Mouse (Mus musculus) lung, postnatal 0 days (tissue): ENCODE measurements around the gene Itgb5. TPM values are rescaled to one million over a fixed set of nuclear protein-coding genes. Genes with fewer than 3 reads are reported as not detected.
A peak's percentile ranks its signal among the peaks of the same experiment; 100 is the strongest.

Experiments
- ATAC-seq: fragments of 200-750 bp; cut with Nextera tagmentation; 2 replicates; pipeline ENCODE4 v1.8.0; 2017; ENCODE audit warnings: moderate library complexity
- DNase-seq: peaks from one replicate; pipeline ENCODE4 v3.0.0-alpha.2; 2016; ENCODE audit warnings: low spot score
- H3K27ac ChIP-seq: fragments of 300-500 bp; sonication (generic); 2 replicates; pipeline ENCODE4 v1.5.1; 2014; ENCODE audit warnings: antibody characterized with exemption, mild to moderate bottlenecking, low read length, mixed read lengths
- H3K27me3 ChIP-seq: fragments of 300-500 bp; sonication (generic); replicated peaks from 2 replicates; pipeline ENCODE4 v1.6.1; 2014; ENCODE audit warnings: low read length, mixed read lengths; ENCODE audit not compliant: insufficient read depth
- H3K36me3 ChIP-seq: fragments of 300-500 bp; sonication (generic); 2 replicates; pipeline ENCODE4 v1.6.1; 2014; ENCODE audit warnings: low read length, mixed read lengths; ENCODE audit not compliant: insufficient read depth
- H3K4me1 ChIP-seq: fragments of 300-500 bp; sonication (generic); 2 replicates; pipeline ENCODE4 v1.6.1; 2014; ENCODE audit warnings: antibody characterized with exemption, low read depth, low read length, mixed read lengths; ENCODE audit not compliant: insufficient read depth
- H3K4me2 ChIP-seq: fragments of 300-500 bp; sonication (generic); replicated peaks from 2 replicates; pipeline ENCODE4 v1.6.1; 2014; ENCODE audit warnings: low read depth, mild to moderate bottlenecking, low read length, moderate library complexity, mixed read lengths
- H3K4me3 ChIP-seq: fragments of 300-500 bp; sonication (generic); 2 replicates; pipeline ENCODE4 v1.5.1; 2014; ENCODE audit warnings: low read depth, low read length
- H3K9ac ChIP-seq: fragments of 300-500 bp; sonication (generic); replicated peaks from 2 replicates; pipeline ENCODE4 v1.6.1; 2014; ENCODE audit warnings: low read depth, mild to moderate bottlenecking
- H3K9me3 ChIP-seq: fragments of 300-500 bp; sonication (generic); 2 replicates; pipeline ENCODE4 v1.6.1; 2016; ENCODE audit warnings: low read length, mixed read lengths
- CTCF ChIP-seq: IDR thresholded peaks from 2 replicates; pipeline ENCODE4 v1.5.1; 2016; ENCODE audit warnings: antibody characterized with exemption, mild to moderate bottlenecking
- EP300 ChIP-seq: IDR thresholded peaks from 2 replicates; pipeline ENCODE4 v1.6.1; 2016; ENCODE audit warnings: antibody characterized with exemption, mild to moderate bottlenecking, control low read depth
- whole genome bisulfite sequencing: fragments of 180-500 bp; shearing (Covaris S2); extraction: QIAGEN DNeasy Blood & Tissue Kit; methylation state at CpG from one replicate; pipeline ENCODE4 v1.1.7; 2014; 5-methylcytosine and 5-hydroxymethylcytosine counted together
- polyA plus RNA-seq: library from polyadenylated mRNA; unstranded; fragments of >200 nt; fragmentation: Nextera tagmentation; extraction: Ambion mirVana; gene quantifications from 2 replicates; pipeline ENCODE4 v1.2.1, GENCODE M21; 2015

Gene Itgb5
- polyA plus RNA-seq, 1 experiment from 2014 or later: 34.5 TPM

DNA sequence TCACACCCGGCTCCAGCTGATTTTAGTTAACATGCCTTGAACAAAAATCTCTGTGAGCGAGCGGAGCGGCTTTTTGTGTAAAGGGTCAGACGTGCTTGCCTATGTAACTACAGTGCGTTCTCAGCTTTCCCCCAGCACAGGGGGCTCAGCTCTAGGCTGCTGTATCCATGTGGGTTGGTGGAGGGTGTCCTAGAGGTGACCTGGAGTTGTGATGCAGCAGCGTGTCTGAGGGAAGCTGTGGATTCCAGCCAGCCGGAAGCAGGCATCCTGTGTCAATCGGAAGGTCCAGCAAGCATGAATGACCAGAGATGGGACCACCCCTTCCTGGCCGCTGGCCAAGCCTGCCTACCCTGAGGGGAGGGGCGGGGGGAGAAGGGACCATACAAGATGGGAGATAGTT is 112.9 kb downstream of the Itgb5 start:
- Histone ChIP-seq H3K36me3 (no peaks in the 10 kb centered on the region), H3K9me3 (no peaks in the 10 kb centered on the region), H3K27me3 (no peaks in the 10 kb centered on the region), H3K4me3 (no peak overlapping the region), H3K9ac (no peak overlapping the region), H3K27ac (no peak overlapping the region), H3K4me1 (no peaks in the 10 kb centered on the region; the same call in 1 of the 2 replicates), H3K4me2 (no peak overlapping the region)
- 39% methylated on average over 11 of the region's 11 CpGs for WGBS
- peak; percentile 10; the same call in 1 of the 2 replicates for ATAC-seq
- DNase-seq: peak; percentile 47
- TF ChIP-seq EP300 (no peak), CTCF (no peak)

DNA sequence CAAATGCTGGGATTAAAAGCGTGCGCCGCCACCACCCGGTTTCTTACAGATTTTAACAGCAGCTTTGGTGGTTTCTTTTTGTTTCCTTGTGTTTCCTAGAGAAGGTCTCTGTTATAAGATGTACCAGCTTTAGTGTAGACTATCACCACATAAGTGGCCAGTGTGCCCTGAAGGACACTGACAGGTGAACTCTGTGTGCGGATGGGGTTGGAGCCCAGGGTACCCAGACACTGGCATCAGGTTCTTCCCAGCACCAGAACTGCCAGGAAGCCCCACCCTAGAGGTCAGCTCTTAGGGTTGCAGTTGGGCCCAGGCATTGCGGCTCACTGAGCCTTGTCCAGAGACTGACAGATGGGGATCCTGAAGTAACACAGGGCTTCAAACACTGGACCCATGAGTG is 113.9 kb downstream of the Itgb5 start:
- no peak for DNase-seq
- Histone ChIP-seq H3K27me3 (no peaks in the 10 kb centered on the region), H3K4me3 (no peak overlapping the region), H3K9ac (no peak overlapping the region), H3K36me3 (no peaks in the 10 kb centered on the region; the same call in 1 of the 2 replicates), H3K4me2 (no peak overlapping the region), H3K4me1 (no peaks in the 10 kb centered on the region; the same call in 1 of the 2 replicates), H3K9me3 (no peaks in the 10 kb centered on the region), H3K27ac (no peak overlapping the region)
- TF ChIP-seq EP300 (no peak), CTCF (no peak)
- no peak for ATAC-seq
- 96% methylated on average over 6 of the region's 6 CpGs for WGBS

DNA sequence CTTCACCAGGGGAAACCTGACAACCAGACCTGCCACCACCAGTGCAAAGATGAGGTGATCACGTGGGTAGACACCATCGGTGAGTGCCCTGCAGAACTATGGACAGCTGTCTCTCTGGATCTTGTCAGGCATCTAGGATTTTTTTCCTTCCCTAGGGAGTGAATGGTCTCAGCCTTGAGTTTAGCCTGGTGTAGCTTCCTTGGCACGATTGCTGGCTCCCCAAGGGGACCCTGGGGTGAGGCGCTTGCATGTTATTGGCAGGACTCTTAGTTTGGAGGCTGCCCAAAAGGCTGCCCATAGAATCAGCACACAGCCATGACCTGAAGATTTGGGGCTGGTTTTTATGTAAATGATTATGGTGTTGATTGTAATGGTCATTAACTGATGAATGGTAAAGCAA is 114.7 kb downstream of the Itgb5 start:
- H3K9ac ChIP-seq: no peak overlapping the region
- DNase-seq (no peak), ATAC-seq (no peak)
- no peaks in the 10 kb centered on the region for H3K9me3 ChIP-seq
- no peaks in the 10 kb centered on the region for H3K27me3 ChIP-seq
- no peak overlapping the region for H3K4me3 ChIP-seq
- WGBS: 77% methylated on average over 4 of the region's 4 CpGs
- H3K36me3 ChIP-seq: peaks cover 4% of the 10 kb centered on the region; the same call in 1 of the 2 replicates
- H3K4me2 ChIP-seq: no peak overlapping the region
- TF ChIP-seq EP300 (no peak), CTCF (no peak)
- H3K4me1 ChIP-seq: no peaks in the 10 kb centered on the region; the same call in 1 of the 2 replicates
- H3K27ac ChIP-seq: no peak overlapping the region

DNA sequence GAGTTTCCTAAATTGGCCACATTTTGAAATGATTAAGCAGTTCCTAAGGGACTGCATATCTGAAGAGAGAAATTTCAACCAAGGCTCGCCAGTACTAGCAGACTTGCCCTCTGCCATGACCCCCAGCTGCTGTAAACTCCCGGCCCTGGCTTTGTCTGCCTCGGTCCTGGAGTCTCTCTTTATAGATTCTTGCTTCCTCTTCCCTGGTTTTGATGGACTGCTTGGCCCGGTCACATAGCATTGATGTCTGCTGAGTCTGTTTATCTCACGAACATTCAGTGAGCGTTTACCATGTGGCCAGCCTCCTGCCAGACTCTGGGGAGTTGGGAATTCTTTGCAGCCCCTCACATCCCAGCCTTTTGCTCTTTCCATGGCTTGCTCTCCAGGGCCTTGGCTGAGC is 115.3 kb downstream of the Itgb5 start:
- DNase-seq (peak; percentile 56), ATAC-seq (peak; percentile 32)
- no peak for TF ChIP-seq EP300
- TF ChIP-seq CTCF: no peak
- no peak overlapping the region for H3K4me2 ChIP-seq
- no peak overlapping the region for H3K27ac ChIP-seq
- no peak overlapping the region for H3K4me3 ChIP-seq
- H3K27me3 ChIP-seq: no peaks in the 10 kb centered on the region
- H3K36me3 ChIP-seq: peaks cover 4% of the 10 kb centered on the region; the same call in 1 of the 2 replicates
- no peak overlapping the region for H3K9ac ChIP-seq
- H3K9me3 ChIP-seq: no peaks in the 10 kb centered on the region
- no peaks in the 10 kb centered on the region; the same call in 1 of the 2 replicates for H3K4me1 ChIP-seq
- 31% methylated on average over 6 of the region's 6 CpGs for WGBS

DNA sequence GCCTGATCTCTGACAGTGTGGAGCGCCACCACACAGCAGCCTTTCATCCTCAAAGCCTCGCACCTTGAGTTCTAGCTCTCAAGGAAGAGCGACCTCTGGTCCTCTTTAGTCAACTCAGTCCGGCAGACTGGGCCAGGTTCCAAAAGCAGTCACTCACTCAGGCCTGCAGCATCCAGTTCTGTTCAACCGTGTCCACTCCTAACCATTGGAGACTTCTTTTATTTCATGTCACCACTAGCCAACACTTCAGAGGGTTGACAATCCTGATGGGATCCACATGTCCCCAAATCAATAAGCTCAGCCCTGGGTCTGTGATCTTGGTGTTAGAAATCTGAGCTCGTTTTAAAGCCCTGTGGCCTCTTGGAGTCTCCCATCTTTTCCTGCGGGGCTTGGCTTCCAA is 116.6 kb downstream of the Itgb5 start:
- WGBS: 69% methylated on average over 7 of the region's 7 CpGs
- DNase-seq: no peak
- no peak for ATAC-seq
- Histone ChIP-seq H3K4me3 (no peak overlapping the region), H3K36me3 (peaks cover 4% of the 10 kb centered on the region; the same call in 1 of the 2 replicates), H3K4me2 (no peak overlapping the region), H3K27me3 (no peaks in the 10 kb centered on the region), H3K27ac (no peak overlapping the region), H3K4me1 (no peaks in the 10 kb centered on the region; the same call in 1 of the 2 replicates), H3K9ac (no peak overlapping the region), H3K9me3 (no peaks in the 10 kb centered on the region)
- TF ChIP-seq CTCF (no peak), EP300 (no peak)

DNA sequence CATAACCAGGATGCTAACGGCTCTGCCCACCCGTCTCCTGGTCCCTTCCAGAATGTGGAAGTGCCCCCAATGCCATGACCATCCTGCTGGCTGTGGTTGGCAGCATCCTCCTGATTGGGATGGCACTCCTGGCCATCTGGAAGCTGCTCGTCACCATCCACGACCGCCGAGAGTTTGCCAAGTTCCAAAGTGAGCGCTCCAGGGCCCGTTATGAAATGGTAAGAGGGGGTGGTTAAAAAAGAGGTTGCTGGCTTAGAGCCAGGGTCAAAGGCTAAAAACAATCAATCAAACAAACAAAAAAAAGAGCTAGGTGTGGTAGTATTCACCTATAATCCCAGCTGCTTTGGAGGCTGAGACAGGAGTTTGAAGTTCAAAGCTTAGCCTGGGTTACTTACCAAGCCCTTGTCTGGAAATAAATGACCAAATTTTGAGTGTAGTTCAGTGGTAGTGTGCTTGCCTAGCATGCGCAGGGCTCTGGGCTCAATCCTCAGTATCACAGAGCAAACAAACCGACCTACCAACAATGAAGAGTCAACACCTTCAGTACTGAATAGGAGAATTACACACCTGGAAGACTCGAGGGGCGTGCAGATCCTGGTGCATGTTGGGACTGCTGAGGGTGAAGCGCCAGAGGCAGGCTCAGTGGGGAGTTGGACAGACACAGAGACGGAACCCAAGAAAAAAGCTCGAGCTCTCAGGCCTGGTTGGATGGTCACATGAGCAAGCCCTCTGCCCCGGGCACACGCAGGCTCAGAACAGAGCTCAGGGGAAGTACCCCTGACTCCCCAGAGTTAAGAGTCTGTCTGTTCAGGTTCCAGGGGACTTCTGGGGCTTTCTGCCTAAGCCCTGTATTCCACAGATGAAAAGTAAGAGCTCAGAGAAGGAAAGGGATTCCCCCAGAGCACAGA is 118.5 kb downstream of the Itgb5 start:
- Histone ChIP-seq H3K4me3 (no peak overlapping the region), H3K27ac (no peak overlapping the region), H3K9me3 (no peaks in the 10 kb centered on the region), H3K4me1 (no peaks in the 10 kb centered on the region; the same call in 1 of the 2 replicates), H3K9ac (no peak overlapping the region), H3K27me3 (no peaks in the 10 kb centered on the region), H3K36me3 (peaks cover 4% of the 10 kb centered on the region; the same call in 1 of the 2 replicates), H3K4me2 (no peak overlapping the region)
- WGBS: 63% methylated on average over 17 of the region's 17 CpGs
- ATAC-seq: no peak
- DNase-seq: no peak
- TF ChIP-seq EP300 (no peak), CTCF (no peak)
